Mouse (Mus musculus): Measurements from ENCODE around the gene Oxct2b. TPM values are rescaled to one million over a fixed set of nuclear protein-coding genes. Genes with fewer than 3 reads are reported as not detected.

Gene Oxct2b
- total and polyA plus RNA-seq, 2 experiments: not detected

DNA sequence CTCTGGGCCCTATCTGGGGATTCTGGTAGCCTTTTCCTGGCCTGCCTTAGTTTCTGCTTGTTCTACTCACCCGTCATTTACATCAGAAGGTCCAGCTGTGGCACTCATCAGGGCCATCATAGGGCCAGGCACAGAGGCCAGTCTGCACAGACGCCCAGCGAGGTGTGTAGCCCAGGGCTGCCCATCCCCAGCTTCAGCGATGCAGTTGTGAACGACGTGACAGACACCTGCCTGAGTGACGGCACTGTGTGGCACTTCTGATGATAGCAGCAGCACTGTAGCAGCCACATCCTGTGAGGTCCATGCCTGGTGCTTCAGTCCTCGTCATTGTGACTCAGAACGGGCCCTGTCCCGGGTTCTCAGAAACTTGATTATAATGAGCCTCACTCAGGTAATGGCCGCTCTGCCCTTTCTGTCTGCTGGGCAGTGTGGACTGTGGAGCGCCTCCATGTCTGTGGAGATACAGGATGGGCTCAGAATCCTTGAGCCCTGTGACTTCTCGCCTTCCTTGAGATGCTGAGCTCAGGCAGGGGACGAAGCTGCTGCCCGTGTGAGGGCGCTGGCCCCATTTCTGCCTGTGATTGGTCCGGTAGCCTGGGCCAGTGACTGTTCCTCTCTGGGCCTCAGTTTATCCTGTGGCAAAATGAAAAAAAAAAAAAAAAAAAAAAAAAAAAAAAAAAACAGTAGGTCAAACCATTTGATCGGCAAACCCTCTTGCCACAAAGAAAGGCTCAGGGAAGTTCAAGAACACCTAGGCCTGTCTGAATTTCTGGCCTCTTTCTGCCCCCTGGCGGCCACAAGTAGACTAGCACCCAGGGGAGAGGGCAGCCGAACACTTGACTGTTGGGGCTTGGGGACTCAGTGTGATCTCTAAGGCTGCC is 33.5 kb upstream of the Oxct2b start:
- peak; percentile 49 for DNase-seq (ENCODE audit: extremely low read depth, low read depth, low spot score)
- TF ChIP-seq POLR2A (IDR thresholded peaks at IDR 0.05; ENCODE audit: extremely low read depth, insufficient read depth, low read length) (no peak), CTCF (IDR thresholded peaks at IDR 0.05; ENCODE audit: low read depth, low read length) (peak; percentile 89)
- Histone ChIP-seq H3K27me3 (ENCODE audit: control insufficient read depth, insufficient read depth, low read length) (no peaks in the 10 kb centered on the region), H3K4me1 (ENCODE audit: control insufficient read depth, insufficient read depth, low read length) (no peaks in the 10 kb centered on the region), H3K79me2 (ENCODE audit: control insufficient read depth, insufficient read depth, low read length) (no peaks in the 10 kb centered on the region), H3K36me3 (ENCODE audit: control insufficient read depth, insufficient read depth, low read length) (no peaks in the 10 kb centered on the region), H3K27ac (replicated peaks; ENCODE audit: insufficient read depth, low read depth, low read length) (no peak overlapping the region), H3K4me3 (ENCODE audit: insufficient read depth, low read depth, low read length) (no peak overlapping the region), H3K9ac (ENCODE audit: low read depth, low read length) (no peak overlapping the region)
- 80% methylated on average over 20 of the region's 20 CpGs for WGBS

DNA sequence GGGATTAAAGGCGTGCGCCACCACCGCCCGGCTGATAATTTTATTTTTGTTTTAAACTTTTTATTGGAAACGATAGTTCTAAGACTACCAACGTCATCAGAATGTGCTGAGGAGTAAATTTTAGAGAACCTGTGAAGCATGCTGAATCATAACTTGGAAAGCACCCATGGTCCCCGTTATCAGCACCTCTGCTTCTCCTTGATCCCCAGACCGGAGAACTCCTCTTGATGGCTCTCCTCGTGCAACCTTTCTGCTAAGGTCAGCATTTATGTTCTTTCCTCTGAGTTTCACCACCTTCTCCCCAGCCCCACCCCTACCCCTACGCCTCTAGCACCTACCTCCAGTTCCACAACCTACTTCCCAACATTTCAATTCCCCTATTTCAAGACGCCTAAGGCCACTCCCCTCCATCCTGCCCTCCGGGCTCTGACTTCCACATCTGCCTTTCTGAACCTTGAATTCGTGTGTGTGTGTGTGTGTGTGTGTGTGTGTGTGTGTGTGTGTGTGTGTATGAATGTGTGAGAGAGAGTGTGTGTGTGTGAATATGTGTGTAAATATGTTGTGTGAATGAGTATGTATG is 32.7 kb upstream of the Oxct2b start:
- no peak for DNase-seq (ENCODE audit: extremely low read depth, low read depth, low spot score)
- Histone ChIP-seq H3K9ac (ENCODE audit: low read depth, low read length) (no peak overlapping the region), H3K27me3 (ENCODE audit: control insufficient read depth, insufficient read depth, low read length) (no peaks in the 10 kb centered on the region), H3K27ac (replicated peaks; ENCODE audit: insufficient read depth, low read depth, low read length) (no peak overlapping the region), H3K36me3 (ENCODE audit: control insufficient read depth, insufficient read depth, low read length) (no peaks in the 10 kb centered on the region), H3K79me2 (ENCODE audit: control insufficient read depth, insufficient read depth, low read length) (no peaks in the 10 kb centered on the region), H3K4me1 (ENCODE audit: control insufficient read depth, insufficient read depth, low read length) (no peaks in the 10 kb centered on the region), H3K4me3 (ENCODE audit: insufficient read depth, low read depth, low read length) (no peak overlapping the region)
- TF ChIP-seq POLR2A (IDR thresholded peaks at IDR 0.05; ENCODE audit: extremely low read depth, insufficient read depth, low read length): no peak
- TF ChIP-seq CTCF (IDR thresholded peaks at IDR 0.05; ENCODE audit: low read depth, low read length): no peak
- WGBS: 67% methylated on average over 13 of the region's 13 CpGs

GRCm38 (mm10) chr4:123085290-123085689 is 30.8 kb upstream of the Oxct2b start:
- TF ChIP-seq POLR2A (IDR thresholded peaks at IDR 0.05; ENCODE audit: extremely low read depth, insufficient read depth, low read length) (no peak), CTCF (IDR thresholded peaks at IDR 0.05; ENCODE audit: low read depth, low read length) (no peak)
- Histone ChIP-seq H3K27me3 (ENCODE audit: control insufficient read depth, insufficient read depth, low read length) (no peaks in the 10 kb centered on the region), H3K4me3 (ENCODE audit: insufficient read depth, low read depth, low read length) (no peak overlapping the region), H3K36me3 (ENCODE audit: control insufficient read depth, insufficient read depth, low read length) (no peaks in the 10 kb centered on the region), H3K9ac (ENCODE audit: low read depth, low read length) (no peak overlapping the region), H3K27ac (replicated peaks; ENCODE audit: insufficient read depth, low read depth, low read length) (no peak overlapping the region), H3K4me1 (ENCODE audit: control insufficient read depth, insufficient read depth, low read length) (no peaks in the 10 kb centered on the region), H3K79me2 (ENCODE audit: control insufficient read depth, insufficient read depth, low read length) (no peaks in the 10 kb centered on the region)
- 86% methylated on average over 2 of the region's 2 CpGs for WGBS
- DNase-seq (ENCODE audit: extremely low read depth, low read depth, low spot score): no peak

DNA sequence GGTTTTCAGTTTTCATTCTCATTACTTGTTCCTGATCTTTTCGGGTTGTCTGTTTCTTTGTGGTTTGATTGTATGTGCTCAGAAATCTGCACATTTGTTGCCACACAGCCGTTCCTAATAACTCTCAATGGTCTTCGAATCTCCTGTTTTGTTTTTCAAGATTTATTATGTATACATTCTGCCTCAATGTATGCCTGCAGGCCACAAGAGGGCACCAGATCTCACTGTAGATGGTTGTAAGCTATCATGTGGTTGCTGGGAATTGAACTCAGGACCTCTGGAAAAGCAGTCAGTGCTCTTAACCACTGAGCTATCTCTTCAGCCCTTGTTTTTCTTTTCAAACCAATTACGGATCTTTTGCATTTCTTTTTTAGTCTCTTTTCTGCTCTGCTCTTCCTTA is 29.7 kb upstream of the Oxct2b start:
- no peak overlapping the region for H3K9ac ChIP-seq (ENCODE audit: low read depth, low read length)
- no peak overlapping the region for H3K27ac ChIP-seq (replicated peaks; ENCODE audit: insufficient read depth, low read depth, low read length)
- TF ChIP-seq CTCF (IDR thresholded peaks at IDR 0.05; ENCODE audit: low read depth, low read length): no peak
- no peak for TF ChIP-seq POLR2A (IDR thresholded peaks at IDR 0.05; ENCODE audit: extremely low read depth, insufficient read depth, low read length)
- H3K79me2 ChIP-seq (ENCODE audit: control insufficient read depth, insufficient read depth, low read length): no peaks in the 10 kb centered on the region
- H3K4me3 ChIP-seq (ENCODE audit: insufficient read depth, low read depth, low read length): no peak overlapping the region
- no peak for DNase-seq (ENCODE audit: extremely low read depth, low read depth, low spot score)
- H3K4me1 ChIP-seq (ENCODE audit: control insufficient read depth, insufficient read depth, low read length): no peaks in the 10 kb centered on the region
- 95% methylated on average over 4 of the region's 4 CpGs for WGBS
- no peaks in the 10 kb centered on the region for H3K36me3 ChIP-seq (ENCODE audit: control insufficient read depth, insufficient read depth, low read length)
- no peaks in the 10 kb centered on the region for H3K27me3 ChIP-seq (ENCODE audit: control insufficient read depth, insufficient read depth, low read length)

GRCm38 (mm10) chr4:123092621-123093020 is 23.4 kb upstream of the Oxct2b start:
- TF ChIP-seq CTCF (IDR thresholded peaks at IDR 0.05; ENCODE audit: low read depth, low read length) (no peak), POLR2A (IDR thresholded peaks at IDR 0.05; ENCODE audit: extremely low read depth, insufficient read depth, low read length) (no peak)
- H3K36me3 ChIP-seq (ENCODE audit: control insufficient read depth, insufficient read depth, low read length): no peaks in the 10 kb centered on the region
- H3K27ac ChIP-seq (replicated peaks; ENCODE audit: insufficient read depth, low read depth, low read length): peak overlapping the region; percentile 30; the same call in 1 of the 2 replicates
- peaks cover 3% of the 10 kb centered on the region for H3K4me1 ChIP-seq (ENCODE audit: control insufficient read depth, insufficient read depth, low read length)
- H3K9ac ChIP-seq (ENCODE audit: low read depth, low read length): no peak overlapping the region
- no peak overlapping the region for H3K4me3 ChIP-seq (ENCODE audit: insufficient read depth, low read depth, low read length)
- WGBS: 56% methylated on average over 5 of the region's 5 CpGs
- no peaks in the 10 kb centered on the region for H3K79me2 ChIP-seq (ENCODE audit: control insufficient read depth, insufficient read depth, low read length)
- DNase-seq (ENCODE audit: extremely low read depth, low read depth, low spot score): peak; percentile 52
- no peaks in the 10 kb centered on the region for H3K27me3 ChIP-seq (ENCODE audit: control insufficient read depth, insufficient read depth, low read length)
